Mouse (Mus musculus) megakaryocyte, embryonic 14.5 days (primary cell): ENCODE results near the gene Lgals3. TPM values are rescaled to one million over a fixed set of nuclear protein-coding genes. Genes with fewer than 3 reads are reported as not detected.
"Not testable (repeated sequence)": the region's sequence is repeated elsewhere in the genome, so short reads cannot be mapped to it uniquely, and the experiment has no call there.

ENCODE experiments used
- H3K27me3 ChIP-seq: replicated peaks from 2 replicates; pipeline ENCODE3; 2012; ENCODE audit warnings: inconsistent platforms
- H3K36me3 ChIP-seq: replicated peaks from 2 replicates; pipeline ENCODE3; 2012; ENCODE audit warnings: low read length, inconsistent platforms, mixed read lengths
- H3K4me1 ChIP-seq: 2 replicates; pipeline ENCODE4 v1.6.1; 2012; ENCODE audit warnings: inconsistent platforms
- H3K4me3 ChIP-seq: replicated peaks from 2 replicates; pipeline ENCODE3; 2012; ENCODE audit warnings: moderate library complexity, mild to moderate bottlenecking, inconsistent platforms
- H3K9me3 ChIP-seq: 2 replicates; pipeline ENCODE4 v1.6.1; 2012; ENCODE audit warnings: inconsistent platforms
- FLI1 ChIP-seq: IDR thresholded peaks from 2 replicates; pipeline ENCODE4 v1.6.1; 2012; ENCODE audit warnings: low read length, inconsistent platforms, mixed read lengths
- GATA1 ChIP-seq: IDR thresholded peaks from 3 replicates; pipeline ENCODE4 v1.6.1; 2012; ENCODE audit warnings: mixed read lengths, low read length, inconsistent platforms, borderline replicate concordance
- polyA plus RNA-seq: library from polyadenylated mRNA; stranded (reverse); fragments of >175 nt; gene quantifications from 2 replicates; pipeline ENCODE4 v1.2.3, GENCODE M21; 2012; ENCODE audit warnings: low replicate concordance; ENCODE audit not compliant: insufficient read depth

Lgals3 gene
- 566 and 781 TPM in 2 replicates for polyA plus RNA-seq

- H3K9me3 ChIP-seq, result no peaks in the 10 kb centered on the region
- H3K4me3 ChIP-seq, result peak within 1 kb of the TSS; percentile 70
- peaks cover 4% of the 10 kb centered on the region for H3K27me3 ChIP-seq
- peaks cover 57% of the 10 kb centered on the region for H3K4me1 ChIP-seq
- no peak for TF ChIP-seq GATA1
- TF ChIP-seq FLI1, result no peak
- no peaks in the 10 kb centered on the region for H3K36me3 ChIP-seq
Observed at GRCm38 (mm10) chr14:47367461-47367860, at the start of gene Lgals3. TSS of gene Lgals3 (plus strand) at chr14:47367751.

GRCm38 (mm10) chr14:47319362-47319761, 48.2 kb upstream of the Lgals3 start:
- no peak for TF ChIP-seq FLI1
- TF ChIP-seq GATA1, result no peak
- Histone ChIP-seq H3K4me1 (peaks cover 4% of the 10 kb centered on the region), H3K27me3 (no peaks in the 10 kb centered on the region), H3K36me3 (peaks cover 64% of the 10 kb centered on the region), H3K9me3 (no peaks in the 10 kb centered on the region), H3K4me3 (no peak overlapping the region)

DNA sequence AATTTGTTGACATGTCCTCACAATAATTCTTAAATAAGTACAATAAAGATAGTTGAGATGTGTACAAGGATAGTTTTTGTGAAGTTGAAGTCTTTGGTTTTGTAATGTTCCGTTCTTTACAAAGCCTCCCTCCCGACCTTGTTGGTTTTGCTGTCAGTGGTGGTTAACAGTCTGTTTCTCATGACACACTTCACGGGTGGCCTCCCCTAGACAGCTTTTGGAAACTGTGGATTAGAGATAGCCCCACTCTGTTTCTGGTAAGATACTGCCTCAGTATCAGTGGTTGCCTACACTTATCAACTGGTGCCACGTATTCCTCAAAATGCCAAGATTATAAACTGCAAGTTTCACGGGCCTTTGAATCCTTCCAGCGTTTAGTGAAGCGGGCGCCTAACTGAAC, 46.0 kb upstream of the Lgals3 start:
- peaks cover 52% of the 10 kb centered on the region for H3K36me3 ChIP-seq
- peaks cover 14% of the 10 kb centered on the region for H3K4me1 ChIP-seq
- not testable (repeated sequence) for H3K9me3 ChIP-seq, H3K27me3 ChIP-seq, H3K4me3 ChIP-seq

DNA sequence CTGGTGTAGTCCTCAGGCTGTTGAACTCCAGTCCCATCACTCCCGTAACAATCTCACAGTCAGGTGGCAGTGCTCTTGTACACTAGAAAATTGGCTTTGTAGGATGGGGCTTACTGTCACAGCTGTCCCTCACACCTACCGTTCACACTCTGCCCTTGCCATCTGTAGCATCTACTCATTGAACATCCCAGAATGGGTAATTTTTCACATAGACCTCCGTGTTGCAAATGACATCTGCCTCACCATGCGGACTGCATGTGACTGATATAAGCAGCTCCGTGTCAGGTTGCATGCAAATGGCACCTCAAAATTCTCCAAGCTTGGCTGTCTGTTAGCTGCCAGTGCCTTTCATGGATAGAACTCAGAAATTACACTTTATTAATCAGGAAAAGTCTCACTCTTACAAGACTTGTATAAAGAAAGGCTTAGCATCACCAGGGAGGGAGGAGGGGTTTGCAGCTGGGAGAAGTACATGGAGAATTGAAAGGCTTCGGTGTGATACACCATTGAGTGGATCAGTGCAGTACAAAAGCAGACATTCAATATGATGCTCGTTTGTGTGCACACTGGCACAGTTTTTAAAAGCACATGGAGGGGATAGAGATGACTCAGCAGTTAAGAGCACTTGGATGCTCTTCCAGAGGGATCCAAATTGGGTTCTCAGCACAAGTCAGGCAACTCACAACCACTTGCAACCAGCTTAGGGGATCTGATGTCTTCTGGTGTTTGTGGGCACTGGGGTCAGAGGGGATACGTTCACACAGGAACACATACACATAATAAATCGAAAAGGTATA, 41.4 kb upstream of the Lgals3 start:
- Histone ChIP-seq H3K9me3 (peaks cover 8% of the 10 kb centered on the region; the same call in 1 of the 2 replicates), H3K36me3 (peaks cover 17% of the 10 kb centered on the region), H3K4me1 (peaks cover 16% of the 10 kb centered on the region), H3K4me3 (no peak overlapping the region), H3K27me3 (no peaks in the 10 kb centered on the region)
- TF ChIP-seq GATA1 (no peak), FLI1 (no peak)

DNA sequence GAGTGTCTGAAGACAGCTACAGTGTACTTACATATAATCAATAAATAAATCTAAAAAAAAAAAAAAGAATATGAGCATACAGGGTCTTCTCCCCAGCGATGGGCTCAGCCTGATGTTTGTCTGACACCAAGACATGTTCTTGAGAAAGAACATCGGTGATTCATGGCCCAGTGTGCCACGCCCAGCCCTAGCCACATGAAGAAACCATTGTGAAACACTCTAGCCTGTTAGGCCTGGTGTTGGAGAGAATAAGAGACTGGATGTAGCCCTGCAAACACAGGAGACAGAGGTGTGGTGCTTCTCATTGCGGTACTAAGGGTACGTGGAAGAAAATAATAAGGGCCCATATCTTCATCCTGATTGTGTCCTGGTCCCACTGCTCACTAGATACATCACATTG, 40.2 kb upstream of the Lgals3 start:
- peaks cover 23% of the 10 kb centered on the region for H3K4me1 ChIP-seq
- no peak overlapping the region for H3K4me3 ChIP-seq
- H3K9me3 ChIP-seq, result peaks cover 8% of the 10 kb centered on the region; the same call in 1 of the 2 replicates
- peaks cover 17% of the 10 kb centered on the region for H3K36me3 ChIP-seq
- no peaks in the 10 kb centered on the region for H3K27me3 ChIP-seq
- no peak for TF ChIP-seq GATA1
- no peak for TF ChIP-seq FLI1

DNA sequence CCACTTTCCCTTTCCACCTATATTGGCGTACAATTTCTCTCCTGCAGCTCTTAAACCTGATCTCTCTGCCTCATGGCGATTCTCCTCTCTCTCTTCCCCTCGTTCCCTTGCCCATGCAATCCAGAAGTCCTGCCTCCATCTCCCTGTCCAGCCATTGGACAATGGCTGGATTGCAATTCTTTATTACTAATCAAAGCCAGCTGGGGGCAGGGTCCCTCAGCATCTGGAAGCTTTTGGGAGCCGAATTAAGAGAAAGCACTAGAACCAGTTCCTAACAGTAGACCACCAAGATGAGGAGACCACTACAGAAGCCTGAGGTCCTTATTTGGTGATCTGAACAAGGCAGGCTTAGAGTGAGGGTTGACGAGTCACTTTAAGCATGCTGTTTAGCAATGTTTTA, 35.6 kb upstream of the Lgals3 start:
- Histone ChIP-seq H3K36me3 (no peaks in the 10 kb centered on the region), H3K27me3 (no peaks in the 10 kb centered on the region), H3K9me3 (peaks cover 8% of the 10 kb centered on the region; the same call in 1 of the 2 replicates), H3K4me1 (peaks cover 29% of the 10 kb centered on the region), H3K4me3 (no peak overlapping the region)
- TF ChIP-seq FLI1 (no peak), GATA1 (no peak)

- H3K27me3 ChIP-seq, result no peaks in the 10 kb centered on the region
- H3K4me1 ChIP-seq, result peaks cover 22% of the 10 kb centered on the region
- H3K36me3 ChIP-seq, result no peaks in the 10 kb centered on the region
- no peak overlapping the region for H3K4me3 ChIP-seq
- peaks cover 8% of the 10 kb centered on the region; the same call in 1 of the 2 replicates for H3K9me3 ChIP-seq
- TF ChIP-seq FLI1, result no peak
- TF ChIP-seq GATA1, result no peak
Observed at GRCm38 (mm10) chr14:47334819-47335218, 32.7 kb upstream of the Lgals3 start.

DNA sequence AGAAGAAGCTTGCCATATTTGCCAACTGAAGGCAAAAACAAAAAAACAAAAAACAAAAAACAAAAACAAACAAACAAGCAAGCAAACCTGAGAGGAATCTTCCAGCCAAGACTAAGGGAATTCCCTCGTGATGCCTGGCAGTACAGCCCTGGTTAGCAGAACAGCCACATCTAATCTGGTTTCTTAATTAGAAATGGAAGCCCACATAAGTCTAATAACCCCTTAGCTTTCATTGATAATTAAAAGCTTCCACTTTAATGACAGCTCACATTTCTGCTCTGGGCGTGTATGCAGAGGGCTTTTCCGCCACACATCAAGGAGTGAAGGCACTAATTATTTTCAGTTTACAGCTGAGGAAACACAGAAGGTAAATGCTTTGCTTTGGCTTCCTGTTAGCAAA, 32.3 kb upstream of the Lgals3 start:
- H3K36me3 ChIP-seq, result no peaks in the 10 kb centered on the region
- H3K4me1 ChIP-seq, result peaks cover 22% of the 10 kb centered on the region
- H3K27me3 ChIP-seq, result no peaks in the 10 kb centered on the region
- TF ChIP-seq FLI1 (no peak), GATA1 (no peak)
- H3K9me3 ChIP-seq, result peaks cover 8% of the 10 kb centered on the region; the same call in 1 of the 2 replicates
- no peak overlapping the region for H3K4me3 ChIP-seq

GRCm38 (mm10) chr14:47340231-47340925, 27.2 kb upstream of the Lgals3 start:
- Histone ChIP-seq H3K27me3 (peaks cover 2% of the 10 kb centered on the region), H3K4me1 (peaks cover 11% of the 10 kb centered on the region), H3K36me3 (no peaks in the 10 kb centered on the region), H3K4me3 (no peak overlapping the region), H3K9me3 (no peaks in the 10 kb centered on the region)
- TF ChIP-seq GATA1, result no peak
- no peak for TF ChIP-seq FLI1

DNA sequence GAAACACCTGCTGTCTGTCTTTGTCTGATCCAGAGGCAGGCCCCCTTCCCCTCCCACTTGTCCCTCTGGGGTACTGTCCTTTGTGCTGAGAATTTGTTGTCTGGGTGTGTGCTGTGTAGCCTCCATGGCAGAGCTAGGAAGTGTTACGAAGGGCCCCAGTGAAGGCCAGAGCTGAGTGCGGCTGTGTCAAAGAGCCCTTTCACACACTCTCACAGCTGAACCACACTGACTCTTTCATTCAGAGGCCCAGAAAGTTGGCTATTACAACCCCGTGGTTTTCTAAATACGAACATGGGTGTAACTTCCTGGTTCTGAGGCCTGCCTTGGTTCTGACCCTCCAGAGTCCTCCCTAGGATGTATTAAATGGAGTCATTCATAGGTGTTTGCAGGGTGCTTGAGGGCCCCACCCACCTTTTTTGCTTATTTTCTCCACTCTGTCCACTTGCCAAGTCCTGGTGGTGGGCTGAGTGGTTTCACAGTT, 25.7 kb upstream of the Lgals3 start:
- Histone ChIP-seq H3K4me1 (peaks cover 15% of the 10 kb centered on the region), H3K9me3 (no peaks in the 10 kb centered on the region), H3K36me3 (no peaks in the 10 kb centered on the region), H3K4me3 (no peak overlapping the region), H3K27me3 (peaks cover 2% of the 10 kb centered on the region)
- TF ChIP-seq GATA1 (no peak), FLI1 (no peak)

DNA sequence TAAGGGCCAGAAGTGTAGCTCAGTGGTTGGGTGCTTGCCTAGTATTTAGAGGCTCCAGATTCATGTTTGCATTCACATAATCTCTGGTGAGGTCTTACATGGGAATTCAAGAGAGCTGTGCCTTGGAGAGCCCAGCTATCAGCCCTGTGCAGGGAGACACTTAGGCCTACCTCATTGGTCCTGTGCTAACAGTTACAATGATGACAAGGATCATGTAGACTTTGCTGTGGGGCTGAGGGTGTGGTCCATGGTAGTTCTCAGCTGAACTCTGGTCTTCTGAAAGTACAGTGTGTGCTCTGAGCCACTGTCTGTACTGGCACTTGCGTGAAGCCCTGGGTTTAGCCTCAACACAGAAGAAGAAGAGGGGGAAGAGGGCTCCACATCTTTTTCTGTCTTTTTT, 20.8 kb upstream of the Lgals3 start:
- Histone ChIP-seq H3K4me3 (no peak overlapping the region), H3K9me3 (no peaks in the 10 kb centered on the region), H3K27me3 (no peaks in the 10 kb centered on the region), H3K4me1 (peaks cover 47% of the 10 kb centered on the region), H3K36me3 (no peaks in the 10 kb centered on the region)
- TF ChIP-seq FLI1, result no peak
- TF ChIP-seq GATA1, result no peak
